Mouse (Mus musculus): Measurements from ENCODE around the gene Zfp764.
"Not testable (repeated sequence)": the region's sequence is repeated elsewhere in the genome, so short reads cannot be mapped to it uniquely, and the experiment has no call there.

Zfp764 gene

DNA sequence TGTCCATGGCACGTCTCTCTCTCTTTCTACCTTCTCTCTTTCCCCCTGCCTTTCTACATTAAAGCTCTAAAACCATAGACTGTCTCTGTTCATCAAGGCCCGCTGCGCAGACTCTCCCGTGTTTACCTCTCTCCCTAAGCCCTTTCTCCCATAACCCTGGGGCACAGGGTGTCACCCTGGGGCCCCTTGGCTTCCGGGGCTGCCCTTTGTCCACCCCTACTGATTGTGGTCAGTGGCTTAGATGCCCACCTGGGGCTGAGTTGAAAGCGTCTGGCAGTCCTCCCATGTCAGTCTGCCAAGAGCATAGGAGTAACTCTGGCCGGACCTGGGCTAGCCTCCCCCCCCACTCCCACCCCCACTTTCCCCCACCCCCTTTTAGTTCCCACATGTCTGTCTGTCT, 16.3 kb downstream of the Zfp764 start:
- no peak for DNase-seq (ENCODE audit: extremely low spot score)

DNA sequence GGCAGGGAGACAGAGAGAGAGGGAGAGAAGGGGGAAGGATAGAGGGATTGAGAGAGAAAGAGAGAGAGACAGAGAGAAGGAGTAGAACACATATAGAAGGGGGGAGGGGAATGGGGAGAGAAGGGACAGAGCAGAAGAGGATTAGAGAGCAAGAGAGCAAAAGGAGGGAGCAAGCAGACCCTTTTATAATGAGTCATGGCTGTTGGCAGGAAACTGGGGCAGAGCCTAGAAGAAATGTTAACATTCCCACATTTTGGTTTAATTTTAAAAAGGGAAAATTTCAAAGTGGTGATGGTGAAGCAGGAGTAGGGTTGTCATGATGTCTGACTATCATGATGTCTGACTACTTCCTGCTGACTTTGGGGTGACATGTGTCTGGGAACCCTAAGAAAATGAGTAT, 18.4 kb downstream of the Zfp764 start:
- DNase-seq (ENCODE audit: extremely low spot score) = not testable (repeated sequence)

DNA sequence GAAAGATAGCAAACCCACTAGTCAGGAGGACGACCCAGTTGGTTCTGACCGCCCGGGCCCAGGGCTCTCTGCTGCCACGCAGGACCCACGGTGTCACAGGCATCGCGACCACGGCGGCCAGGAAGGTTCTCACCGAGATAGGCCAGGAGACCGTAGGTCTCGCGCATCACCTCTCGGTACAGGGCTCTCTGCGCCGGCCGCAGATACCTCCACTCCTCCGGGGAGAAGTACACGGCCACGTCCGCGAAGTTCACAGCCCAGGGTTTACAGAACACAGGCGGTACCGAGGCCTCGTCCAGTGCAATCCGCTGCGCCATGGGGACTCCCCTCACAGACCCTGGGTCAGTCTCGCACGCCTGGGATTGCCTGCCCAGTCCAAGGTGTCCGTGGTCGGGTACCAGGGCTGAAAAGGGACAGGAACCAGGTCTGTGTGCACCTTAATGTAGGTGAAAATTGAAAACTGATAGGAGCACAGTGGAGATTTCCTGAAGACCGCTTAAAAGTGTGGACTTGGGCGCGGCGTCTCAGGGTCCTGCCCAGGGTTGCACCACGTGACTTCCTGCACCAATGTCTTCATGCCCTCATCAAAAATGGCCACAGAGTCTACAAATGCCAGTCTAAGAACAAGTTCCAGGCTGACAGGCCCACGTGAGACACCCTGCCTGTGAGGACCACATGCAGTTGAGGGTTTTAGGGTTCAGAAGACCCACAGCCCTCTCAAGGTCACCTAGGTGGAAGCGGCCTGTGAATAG, 19.8 kb downstream of the Zfp764 start, which contains the start of gene 9130019O22Rik:
TSS of gene 9130019O22Rik (minus strand) at position 526 of the 752 bp plus-strand sequence.
- peak; percentile 82 for DNase-seq (ENCODE audit: extremely low spot score)

DNA sequence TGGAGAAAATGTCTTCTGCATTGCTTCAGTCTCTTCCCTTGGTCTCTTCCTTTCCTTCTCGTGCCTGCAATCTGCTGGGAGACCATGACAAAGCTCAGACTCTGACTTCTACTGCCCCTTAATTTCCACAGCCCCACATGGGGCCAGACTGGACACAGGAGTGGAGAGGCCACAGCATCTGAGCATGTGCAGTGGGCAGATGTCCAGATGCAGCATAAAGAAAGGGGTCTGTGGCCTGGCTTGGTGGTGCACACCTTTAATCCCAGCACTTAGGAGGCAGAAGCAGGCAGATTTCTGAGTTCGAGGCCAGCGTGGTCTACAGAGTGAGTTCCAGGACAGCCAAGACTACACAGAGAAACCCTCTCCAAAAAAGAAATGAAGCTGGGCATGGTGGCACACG, 21.1 kb downstream of the Zfp764 start:
- not testable (repeated sequence) for DNase-seq (ENCODE audit: extremely low spot score)

DNA sequence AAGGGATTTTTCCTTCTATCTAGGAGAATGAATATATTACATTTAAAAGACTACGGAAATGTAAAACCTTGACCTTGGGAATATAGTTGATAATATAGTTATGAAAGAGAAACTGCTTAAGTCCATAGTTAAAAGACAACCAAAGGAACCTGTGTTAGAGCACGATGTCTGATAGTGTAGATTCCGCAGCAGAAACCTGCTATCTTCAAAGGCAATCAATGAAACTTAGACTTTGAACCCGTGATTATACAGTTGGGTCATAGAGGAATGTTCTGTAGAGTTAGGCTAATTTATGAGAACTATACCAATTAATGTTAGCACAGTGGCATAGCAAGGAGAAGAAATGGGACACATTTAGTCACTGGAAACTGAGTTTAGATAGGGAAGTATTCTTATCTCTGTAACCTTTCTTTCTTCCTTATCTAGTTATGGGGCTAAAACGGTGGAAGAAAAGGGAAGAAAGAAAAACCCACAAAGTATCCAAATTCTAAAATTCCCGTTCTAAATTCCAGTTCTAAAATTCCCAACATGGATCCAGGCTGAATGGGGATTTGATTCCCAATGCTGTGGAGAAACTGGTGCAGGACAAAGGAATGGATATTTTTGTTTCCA, 28.2 kb downstream of the Zfp764 start:
- no peak for DNase-seq (ENCODE audit: extremely low spot score)

DNA sequence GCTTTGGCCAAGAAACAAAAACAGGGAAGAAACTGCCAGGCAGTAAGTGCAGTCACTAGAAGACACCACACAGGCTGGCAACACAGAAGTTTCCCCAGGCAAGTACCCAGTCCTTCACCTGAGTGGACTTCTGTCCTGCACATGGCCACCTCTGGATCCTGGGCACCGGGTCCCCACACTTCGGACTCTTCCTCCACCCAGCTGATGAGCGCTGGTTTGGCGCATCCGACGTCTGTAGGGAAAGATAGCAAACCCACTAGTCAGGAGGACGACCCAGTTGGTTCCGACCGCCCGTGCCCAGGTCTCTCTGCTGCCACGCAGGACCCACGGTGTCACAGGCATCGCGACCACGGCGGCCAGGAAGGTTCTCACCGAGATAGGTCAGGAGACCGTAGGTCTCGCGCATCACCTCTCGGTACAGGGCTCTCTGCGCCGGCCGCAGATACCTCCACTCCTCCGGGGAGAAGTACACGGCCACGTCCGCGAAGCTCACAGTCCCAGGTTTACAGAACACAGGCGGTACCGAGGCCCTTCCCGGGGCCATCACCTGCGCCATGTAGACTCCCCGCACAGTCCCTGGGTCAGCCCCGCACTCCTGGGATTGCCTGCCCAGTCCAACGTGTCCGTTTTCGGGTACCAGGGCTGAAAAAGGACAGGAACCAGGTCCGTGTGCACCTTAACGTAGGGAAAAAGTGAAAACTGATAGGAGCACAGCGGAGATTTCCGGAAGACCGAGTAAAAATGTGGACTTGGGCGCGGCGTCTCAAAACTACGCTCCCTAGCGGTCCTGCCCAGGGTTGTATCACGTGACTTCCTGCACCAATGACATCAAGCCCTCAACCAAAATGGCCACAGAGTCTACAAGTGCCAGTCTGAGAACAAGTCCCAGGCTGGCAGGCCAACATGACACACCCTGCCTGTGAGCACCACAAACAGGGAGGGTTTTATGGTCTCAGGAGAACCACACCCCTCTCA, 31.1 kb downstream of the Zfp764 start, which contains the start of gene Zfp747:
TSS of gene Zfp747 (minus strand) at position 780 of the 975 bp plus-strand sequence.
- DNase-seq (ENCODE audit: extremely low spot score) = peak; percentile 88

DNA sequence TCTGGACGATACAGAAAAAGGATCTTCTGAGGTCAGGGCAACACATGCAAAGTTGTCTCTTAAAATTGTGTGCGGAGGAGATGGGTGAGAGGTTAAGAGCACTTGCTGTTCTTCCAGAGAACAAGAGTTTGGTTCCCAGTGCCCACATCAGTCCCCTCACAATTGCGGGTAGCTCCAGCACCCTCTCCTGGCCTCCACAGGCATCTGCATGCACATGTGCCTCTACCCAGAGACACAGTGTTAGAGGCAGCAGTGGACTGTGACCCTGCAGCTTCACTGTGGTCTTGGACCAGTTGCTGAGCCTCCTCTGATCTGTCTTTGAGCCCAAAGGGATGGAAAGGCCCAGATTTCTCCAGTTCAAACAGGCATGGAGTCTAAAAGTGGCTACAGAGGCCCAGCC, 34.8 kb downstream of the Zfp764 start:
- DNase-seq (ENCODE audit: extremely low spot score) = not testable (repeated sequence)

DNA sequence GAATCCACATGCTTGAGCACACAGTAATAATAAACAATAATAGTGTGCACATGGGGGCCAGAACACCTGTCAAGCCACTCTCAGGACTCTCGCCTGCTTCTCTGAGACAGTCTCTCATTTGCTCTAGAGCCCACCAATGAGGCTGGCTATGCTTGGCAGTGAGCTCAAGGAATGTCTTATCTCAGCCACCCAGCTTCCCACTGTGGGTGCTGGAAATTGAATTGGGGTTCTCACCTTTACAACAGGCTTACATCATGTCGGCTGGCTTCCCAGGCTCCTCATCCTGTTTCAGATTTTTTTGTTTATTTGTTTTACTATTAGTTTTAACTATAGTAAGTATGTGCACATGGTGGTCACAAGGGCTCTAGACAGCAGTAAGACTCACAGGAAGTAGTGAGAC, 35.4 kb downstream of the Zfp764 start:
- no peak for DNase-seq (ENCODE audit: extremely low spot score)

DNA sequence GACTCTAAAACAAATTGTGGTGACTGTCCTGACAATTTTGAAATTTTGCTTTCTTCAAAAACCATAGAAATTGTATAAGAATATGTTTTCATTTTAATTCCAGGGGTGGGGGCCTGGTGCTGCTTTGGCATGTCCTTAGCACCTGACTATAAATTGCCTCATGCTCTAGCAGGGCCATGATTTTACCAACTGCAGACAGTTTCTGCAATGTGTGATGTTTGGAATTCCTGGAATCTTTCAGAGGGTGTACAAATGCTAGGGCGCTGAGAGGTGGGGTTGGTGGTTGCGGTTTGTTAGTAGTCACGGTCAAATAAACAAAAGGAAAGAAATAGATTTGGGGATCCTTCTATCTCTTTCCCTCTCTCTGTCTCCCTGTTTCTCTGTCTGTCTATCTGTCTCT, 40.4 kb downstream of the Zfp764 start:
- DNase-seq (ENCODE audit: extremely low spot score) = no peak

DNA sequence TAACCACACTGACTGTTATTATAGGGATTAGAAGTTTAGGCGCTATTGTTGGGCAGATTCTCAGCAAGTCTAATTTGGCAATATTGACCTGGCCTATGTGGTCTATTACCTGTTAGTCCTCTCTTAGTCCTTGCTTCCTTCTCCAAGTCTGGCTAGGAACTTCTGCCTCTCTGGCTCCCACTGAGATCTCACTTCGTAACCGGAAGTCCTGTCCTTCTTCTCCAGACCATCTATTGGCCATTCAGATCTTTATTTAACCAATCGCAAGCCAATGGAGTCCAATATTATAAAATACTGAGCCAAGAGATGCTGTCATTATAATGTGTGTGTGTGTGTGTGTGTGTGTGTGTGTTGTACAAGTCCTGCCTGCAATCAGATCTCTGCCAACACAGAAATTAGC, 42.5 kb downstream of the Zfp764 start:
- DNase-seq (ENCODE audit: extremely low spot score) = no peak

DNA sequence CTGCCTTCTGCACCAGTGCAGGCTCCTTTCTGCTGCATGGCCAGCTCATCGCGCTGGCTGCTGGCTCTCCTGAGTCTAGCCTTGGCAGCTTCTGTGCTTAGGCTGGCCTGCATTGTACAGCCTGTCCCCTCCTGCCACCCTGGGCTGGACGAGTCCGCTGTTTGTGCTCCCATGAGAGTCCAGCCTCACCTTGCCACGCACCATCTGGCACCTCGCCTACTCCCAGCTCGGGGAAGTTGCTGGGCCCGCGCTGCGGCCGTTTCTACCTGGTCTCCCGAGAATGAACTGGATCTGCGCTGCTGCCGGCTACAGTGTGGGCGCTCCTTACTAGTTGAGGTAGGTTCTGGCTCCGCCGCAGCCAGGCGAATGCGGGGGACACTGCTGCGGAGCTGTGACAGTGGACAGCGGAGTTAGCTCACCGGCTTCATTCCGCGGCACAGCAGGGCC, 43.1 kb downstream of the Zfp764 start:
- DNase-seq (ENCODE audit: extremely low spot score) = peak; percentile 54

DNA sequence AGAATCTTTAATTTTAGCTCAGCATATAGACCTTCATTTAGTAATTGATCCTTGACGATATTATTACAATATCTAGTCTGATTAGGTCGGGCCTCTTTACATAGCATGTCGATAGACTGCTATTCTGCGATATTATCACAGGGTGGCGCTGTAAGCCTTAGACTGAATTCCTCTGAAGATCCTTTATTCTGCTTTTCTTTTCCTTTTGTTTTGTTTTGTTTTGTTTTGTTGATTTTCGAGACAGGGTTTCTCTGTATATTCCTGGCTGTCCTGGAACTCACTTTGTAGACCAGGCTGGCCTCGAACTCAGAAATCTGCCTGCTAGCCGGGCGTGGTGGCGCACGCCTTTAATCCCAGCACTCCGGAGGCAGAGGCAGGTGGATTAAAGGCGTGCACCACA, 44.2 kb downstream of the Zfp764 start:
- DNase-seq (ENCODE audit: extremely low spot score) = peak; percentile 45

DNA sequence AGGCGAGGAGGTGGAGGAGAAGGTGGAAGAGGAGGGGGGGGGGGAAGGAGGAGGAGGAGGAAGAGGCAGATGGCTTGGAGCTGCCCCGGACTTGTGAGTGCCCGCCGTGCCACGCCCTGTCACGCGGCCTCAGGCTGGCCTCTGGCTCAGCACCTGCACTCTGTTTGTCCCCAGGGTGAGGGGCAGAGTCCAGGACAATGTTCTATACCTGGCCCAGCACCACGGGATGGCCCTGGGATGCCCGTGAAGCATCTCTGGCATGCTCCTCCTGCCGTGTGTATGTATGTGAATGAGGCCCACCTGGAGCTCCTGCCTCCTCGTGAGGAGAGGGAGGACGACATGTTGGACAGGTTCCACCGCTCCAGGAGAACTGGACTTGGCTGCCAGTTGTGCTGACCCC, 45.2 kb downstream of the Zfp764 start:
- DNase-seq (ENCODE audit: extremely low spot score) = no peak

DNA sequence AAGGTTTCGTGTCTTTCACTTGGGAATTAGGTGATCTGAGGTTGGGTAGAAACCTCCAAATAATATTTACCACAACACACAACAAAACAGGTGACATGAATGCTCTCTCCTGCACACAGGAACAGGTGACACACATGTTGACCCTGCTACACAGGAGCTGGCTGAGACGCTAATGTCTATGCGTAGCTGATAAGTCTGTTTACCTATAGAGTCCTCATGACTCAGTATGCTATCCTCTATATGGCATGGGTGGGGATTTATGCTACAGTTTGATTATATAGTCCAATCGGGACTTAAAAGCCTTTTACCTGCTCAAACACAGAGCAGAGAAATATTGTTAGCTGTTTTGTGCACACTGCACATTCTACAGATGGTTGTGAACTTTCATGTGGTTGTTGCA, 46.4 kb downstream of the Zfp764 start:
- DNase-seq (ENCODE audit: extremely low spot score) = no peak

DNA sequence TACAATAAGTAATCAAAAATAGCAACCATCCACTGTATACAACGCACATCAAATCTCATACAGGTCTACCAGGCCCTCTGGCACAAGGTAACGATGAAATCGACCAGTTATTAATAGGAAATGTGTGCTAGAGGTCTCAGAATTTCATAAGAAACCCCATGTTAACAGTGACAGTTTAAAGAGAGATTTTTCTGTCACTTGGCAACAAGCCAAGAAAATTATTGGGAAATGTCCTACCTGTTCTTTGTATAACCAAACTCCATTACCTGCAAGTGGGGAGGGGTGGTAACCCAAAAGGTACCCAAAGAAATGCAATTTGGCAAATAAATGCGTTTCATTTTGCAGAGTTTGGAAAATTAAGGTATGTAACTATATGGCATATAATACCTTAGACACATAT, 48.1 kb downstream of the Zfp764 start:
- DNase-seq (ENCODE audit: extremely low spot score) = no peak

DNA sequence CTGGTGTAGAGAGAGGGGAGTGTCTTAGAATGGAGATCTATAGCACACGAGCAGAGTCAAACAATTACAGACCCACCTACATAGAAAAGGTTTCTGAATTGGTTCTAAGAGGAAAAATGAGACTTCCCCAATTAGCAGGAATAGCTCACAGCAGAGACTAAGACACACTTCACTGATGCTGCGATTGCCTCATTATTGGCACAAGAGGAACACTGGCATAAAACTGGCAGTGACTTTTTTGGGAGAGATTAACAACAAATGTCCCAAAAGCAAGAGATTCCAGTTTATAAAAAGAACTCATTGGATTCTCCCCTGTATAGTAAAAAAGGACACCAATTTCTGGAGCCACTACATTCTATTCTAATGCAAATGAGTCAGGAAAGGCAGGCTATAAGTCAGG, 48.8 kb downstream of the Zfp764 start:
- DNase-seq (ENCODE audit: extremely low spot score) = no peak

DNA sequence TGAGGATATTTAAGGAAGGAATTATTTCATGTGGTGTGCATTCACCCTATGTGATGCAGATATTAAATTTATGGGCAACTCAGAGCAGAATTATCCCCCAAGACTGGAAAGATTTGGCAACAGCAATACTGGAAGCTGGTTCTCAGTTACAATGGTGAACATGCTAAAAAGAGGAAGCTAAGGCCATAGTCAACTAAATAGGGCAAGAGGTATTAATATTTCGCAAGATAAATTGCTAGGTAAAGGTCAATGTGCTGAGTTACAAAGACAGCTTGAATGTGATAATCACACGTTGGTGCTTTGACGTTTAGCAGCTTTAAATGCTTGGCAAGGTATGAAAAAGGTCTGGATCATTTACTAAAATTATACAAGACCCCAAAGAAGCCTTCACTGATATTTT, 50.8 kb downstream of the Zfp764 start:
- DNase-seq (ENCODE audit: extremely low spot score) = no peak

Data from embryo, embryonic 9.5 days (tissue).